Mouse (Mus musculus): ENCODE measurements around the gene Acot3.
"Not testable (repeated sequence)": the region's sequence is repeated elsewhere in the genome, so short reads cannot be mapped to it uniquely, and the experiment has no call there.

Gene Acot3

DNA sequence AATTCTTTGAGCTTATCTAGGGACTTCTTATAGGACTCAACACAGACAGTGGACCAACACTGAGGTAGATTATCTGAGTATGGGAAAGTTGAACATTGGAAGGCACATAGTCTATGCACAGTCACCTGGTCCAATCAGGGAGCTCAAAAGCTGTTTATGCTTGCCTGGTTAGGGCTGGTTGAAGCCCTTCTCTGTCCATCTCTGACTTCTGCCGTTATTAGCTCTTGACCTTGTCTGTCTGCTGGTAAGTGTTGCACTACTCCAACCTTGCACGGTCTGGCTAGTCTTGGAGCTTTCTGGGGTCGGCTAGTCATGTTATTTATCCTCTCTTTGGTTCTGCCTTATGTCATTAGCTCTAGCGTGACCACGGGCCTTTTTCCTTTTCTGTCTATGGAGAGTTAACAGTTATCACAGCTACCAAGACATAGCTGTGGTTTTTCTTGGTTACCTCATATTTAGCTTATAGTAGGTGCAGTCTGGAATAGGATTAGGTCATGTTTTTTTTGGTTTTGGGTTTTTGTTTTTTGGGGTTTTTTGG, at the start of gene Acot3:
TSS of gene Acot3 (plus strand) at position 208 of the 538 bp plus-strand sequence.
- DNase-seq (ENCODE audit: low spot score) = no peak

DNA sequence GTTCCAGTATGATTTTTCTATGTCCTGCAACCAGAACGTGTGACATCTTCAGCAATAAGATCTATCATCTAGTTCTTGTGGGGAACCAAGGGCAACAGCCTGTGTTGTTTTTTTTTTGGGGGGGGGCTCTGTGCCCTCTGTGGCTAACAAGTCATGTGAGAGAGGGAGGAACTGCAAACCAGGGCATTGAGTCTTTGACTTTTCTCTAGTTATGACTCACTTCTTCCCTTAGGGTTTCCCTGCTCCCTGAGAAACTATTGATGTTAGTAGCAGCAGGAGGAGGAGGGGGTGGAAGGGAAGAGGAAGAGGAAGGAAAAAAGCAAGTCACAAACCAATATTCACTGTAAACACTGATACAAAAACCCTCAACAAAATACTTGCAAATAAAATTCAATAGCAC, 48.1 kb upstream of the Acot3 start:
- no peak for DNase-seq (ENCODE audit: low spot score)

DNA sequence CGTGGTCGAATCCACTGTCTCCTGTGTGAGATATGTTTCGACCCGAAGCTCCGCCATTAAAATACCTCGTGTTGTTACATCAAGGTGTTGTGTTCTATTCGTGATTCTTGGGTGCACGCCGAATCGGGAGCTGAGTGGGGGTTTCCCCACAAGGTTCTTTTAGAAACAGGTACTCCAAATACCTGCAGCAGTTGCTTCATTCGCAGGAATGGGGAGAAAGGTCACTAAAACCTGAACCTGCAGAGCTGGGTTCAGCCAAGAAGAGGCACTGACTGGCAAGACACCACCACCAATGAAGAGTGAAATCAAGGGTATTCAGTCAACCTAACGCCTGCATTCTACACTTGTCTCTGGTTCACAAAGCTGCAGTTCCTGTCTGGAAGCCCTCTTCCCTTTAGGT, 43.7 kb upstream of the Acot3 start:
- DNase-seq (ENCODE audit: low spot score) = no peak

DNA sequence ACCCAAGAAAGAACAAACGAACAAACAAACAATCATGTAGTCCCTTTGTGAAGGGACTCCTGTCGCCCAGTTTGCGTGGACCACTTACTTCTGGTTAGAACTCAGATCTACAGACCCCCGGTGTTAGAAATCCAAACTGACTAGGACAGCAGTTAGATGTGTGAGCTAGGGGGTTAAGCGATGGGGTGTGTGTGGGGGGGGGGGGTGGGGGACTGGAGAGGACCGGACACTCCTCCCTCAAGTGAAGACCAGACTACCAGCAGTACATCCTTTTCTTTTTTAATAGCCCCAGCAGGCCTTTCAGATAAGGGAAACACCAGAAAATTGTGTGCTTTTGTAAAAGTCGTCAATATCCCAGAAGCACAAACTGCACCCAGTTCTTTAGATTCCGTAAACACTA, 43.2 kb upstream of the Acot3 start:
- no peak for DNase-seq (ENCODE audit: low spot score)

DNA sequence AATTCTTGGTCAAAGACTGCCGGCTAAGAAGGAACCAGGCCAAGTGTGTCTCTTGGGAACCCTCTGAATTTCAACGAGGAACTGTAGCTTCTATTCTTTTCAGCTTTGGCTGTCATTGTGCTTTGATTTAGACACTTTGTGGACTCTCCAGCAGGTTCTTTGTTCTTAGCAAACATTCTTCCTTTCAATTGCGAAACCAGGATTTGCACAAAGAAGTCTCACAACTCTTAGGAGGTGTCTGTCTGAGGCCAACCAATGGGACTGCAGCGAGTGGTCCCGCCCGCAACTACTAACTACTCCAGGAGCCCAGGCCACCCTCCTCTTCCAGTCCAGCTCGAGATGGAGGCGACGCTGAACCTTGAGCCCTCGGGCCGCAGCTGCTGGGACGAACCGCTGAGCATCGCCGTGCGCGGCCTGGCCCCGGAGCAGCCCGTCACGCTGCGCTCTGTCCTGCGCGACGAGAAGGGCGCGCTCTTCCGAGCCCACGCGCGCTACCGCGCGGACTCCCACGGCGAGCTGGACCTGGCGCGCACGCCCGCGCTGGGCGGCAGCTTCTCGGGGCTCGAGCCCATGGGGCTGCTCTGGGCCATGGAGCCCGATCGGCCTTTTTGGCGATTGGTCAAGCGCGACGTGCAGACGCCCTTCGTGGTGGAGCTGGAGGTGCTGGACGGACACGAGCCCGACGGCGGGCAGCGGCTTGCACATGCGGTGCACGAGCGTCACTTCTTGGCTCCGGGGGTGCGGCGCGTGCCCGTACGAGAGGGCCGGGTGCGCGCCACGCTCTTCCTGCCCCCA, 42.6 kb upstream of the Acot3 start, which contains the start of gene Acot1:
TSS of gene Acot1 (plus strand) at position 320 of the 795 bp plus-strand sequence.
- peak; percentile 76 for DNase-seq (ENCODE audit: low spot score)

DNA sequence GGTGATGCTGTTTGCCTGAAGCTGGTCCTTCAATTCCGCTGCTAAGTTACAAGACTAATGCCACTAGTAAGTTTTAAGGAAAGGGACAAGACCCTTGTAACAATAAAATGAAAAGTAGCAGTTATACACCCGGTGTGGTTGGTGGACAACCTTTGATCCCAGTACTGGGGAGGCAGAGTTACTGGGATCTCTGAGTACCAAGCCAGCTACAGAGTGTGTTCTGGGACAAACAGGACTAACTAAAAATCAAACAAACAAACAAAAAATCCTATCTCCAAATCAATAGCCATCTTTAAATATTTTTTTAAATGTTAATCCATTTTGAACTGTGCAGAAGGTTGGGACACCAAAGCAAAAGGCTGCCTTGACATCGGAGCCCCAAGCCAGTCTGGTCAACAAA, 41.7 kb upstream of the Acot3 start:
- DNase-seq (ENCODE audit: low spot score) = no peak

DNA sequence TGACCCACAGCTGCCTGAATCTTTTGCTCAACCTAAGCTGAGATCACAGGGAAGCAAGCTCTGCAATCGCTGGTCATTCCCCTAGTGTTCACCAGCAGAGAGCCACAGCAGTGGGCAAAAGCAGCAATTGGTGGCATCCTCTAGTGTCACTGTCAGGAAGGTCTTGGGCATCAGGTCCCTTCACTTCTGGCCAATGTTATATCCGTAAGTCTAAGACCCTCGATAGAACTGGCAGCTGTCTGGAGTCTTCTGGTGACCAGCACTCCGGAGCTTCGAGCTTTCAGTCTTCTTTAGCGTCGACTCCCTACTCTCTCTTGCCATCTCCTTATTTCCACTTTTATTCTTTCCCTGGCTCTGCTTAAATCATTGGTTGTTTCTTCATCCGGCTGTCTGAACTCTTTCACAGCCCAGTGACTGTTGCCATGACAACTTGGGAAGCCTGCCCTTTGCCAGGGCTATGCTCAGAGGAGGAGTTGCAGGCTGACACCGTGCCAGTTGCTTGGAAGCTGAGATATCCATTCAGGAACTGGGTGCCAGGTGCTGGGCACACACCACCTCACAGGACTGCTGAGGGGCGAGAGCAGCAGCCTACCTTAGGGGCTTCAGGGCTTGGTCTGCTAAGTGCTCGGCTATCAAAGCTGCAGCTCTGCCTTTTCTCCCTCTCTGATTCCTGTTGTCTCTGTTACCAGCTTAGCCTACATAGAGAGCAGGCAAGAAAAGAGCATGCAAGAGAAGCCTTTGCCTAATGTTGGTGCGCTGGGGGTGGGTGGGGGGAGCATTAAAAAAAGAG, 40.5 kb upstream of the Acot3 start:
- peak; percentile 80 for DNase-seq (ENCODE audit: low spot score)

DNA sequence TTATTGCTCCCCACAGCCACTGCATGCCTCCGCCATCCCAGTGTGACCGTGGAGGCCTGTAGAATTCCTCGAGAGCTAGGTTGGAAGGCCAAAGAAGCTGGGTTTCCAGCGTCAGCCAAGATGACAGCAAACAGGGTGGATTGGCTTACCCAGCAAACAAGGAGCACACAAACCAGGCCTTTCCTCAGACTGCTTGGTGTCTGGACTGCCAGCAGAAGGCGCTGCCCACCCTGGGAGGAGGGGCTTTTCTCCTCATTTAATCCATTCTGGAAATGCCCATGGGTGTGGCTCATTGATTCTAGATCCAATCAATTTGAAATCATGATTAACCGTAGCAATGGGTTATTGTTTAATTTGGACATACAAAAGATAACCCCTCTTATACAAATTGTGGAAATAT, 38.8 kb upstream of the Acot3 start:
- no peak for DNase-seq (ENCODE audit: low spot score)

DNA sequence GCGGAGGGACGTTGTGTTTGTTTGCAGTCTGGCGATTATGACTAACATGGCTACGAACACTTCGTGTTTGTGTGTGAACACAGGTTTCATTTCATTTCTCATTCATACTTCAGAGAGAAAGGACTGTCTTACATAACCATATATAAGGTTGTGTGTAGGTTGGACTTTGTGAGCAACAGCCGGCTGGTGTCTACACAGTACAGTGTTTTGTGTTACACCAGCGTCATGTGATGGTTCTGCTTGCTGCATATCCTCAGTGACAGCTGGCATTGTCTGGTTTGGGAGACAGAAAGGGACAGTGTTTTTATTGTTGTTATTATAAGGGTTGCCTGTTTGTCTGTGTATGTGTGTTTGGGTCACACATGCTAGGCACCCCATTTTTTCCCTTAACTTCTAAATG, 38.2 kb upstream of the Acot3 start:
- DNase-seq (ENCODE audit: low spot score) = no peak

DNA sequence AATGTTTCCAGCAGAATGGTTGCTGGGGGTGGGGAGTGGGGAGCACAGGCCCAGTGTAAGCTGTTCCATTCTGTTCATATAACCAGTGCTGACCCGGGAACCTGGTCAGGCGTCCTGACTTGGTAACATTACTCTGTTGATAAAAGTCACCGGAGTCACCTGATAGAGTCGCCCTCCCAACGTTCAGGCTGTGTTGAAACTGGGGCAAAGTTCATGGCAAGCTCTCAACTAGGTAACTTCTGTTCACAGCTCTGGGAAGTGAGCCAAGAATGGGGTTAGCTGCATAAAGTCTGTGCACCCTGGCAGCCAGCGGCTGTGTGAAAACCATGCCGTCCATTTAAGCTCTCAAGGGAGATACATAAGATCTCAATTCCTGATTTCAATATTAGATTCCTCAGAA, 31.4 kb upstream of the Acot3 start:
- DNase-seq (ENCODE audit: low spot score) = peak; percentile 34

DNA sequence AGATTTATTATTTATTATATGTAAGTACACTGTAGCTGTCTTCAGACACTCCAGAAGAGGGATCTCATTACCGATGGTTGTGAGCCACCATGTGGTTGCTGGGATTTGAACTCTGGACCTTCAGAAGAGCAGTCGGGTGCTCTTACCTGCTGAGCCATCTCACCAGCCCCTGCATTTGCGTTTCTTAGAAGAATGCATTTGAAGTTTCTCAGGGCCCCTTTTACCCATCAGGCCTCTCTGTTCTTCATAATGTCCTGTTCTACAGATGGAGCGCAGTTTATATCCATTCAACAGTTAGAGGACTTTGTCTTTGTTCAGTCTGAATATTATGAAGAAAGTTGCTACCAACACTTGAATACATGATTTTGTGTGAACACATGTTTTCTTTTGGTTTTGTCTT, 29.7 kb upstream of the Acot3 start:
- DNase-seq (ENCODE audit: low spot score) = not testable (repeated sequence)

DNA sequence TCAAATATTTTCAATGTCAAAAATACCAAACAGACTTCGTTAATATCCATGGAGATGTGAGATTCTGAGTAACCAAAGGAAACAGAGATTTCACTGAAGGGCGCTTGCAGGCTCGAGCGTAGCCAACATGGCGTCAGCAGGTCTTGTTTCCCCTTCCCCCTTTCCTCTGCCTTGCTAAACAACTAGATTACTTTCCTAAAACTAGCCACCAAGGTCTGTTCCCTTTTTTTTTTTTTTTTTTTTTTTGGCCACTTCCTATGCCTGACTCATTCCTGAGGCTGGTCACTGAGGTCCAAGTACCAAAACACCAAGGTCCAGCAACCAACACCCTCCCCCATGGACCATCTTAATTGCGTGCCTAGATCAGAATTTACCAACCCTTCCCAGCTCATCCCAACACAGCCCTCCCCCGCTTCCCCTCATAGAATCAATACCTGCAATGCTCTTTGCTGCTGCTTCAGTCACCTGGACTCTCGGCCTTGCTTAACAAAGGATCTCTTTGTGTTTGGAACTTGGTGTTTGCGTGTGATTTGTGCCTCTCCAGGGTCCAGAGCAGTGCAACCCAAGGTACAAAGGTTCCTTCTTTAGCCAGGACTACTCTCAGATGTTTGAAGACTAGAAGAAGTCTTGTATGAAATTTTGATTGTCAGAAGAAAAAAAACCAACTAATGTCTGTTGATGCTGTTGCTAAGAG, 28.7 kb upstream of the Acot3 start:
- DNase-seq (ENCODE audit: low spot score) = no peak

DNA sequence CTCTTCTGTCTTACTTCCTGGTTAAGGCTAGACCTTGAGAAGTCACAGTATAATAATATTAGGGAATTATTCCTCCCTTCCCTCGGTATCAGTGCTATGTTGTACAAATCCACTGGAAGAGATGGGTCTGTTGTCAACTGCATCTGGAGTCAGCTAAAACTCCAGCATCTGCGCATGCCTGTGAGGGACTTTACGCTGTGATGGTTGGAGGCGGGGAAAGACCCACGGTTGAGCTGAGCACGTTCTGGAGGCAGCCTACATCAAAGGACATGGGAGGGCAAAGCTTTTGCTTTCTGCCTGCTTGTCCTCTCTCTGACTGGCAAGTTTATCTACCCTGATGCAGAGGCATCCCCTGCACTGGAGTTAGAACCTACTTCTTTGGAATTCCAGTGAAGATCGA, 26.1 kb upstream of the Acot3 start:
- no peak for DNase-seq (ENCODE audit: low spot score)

DNA sequence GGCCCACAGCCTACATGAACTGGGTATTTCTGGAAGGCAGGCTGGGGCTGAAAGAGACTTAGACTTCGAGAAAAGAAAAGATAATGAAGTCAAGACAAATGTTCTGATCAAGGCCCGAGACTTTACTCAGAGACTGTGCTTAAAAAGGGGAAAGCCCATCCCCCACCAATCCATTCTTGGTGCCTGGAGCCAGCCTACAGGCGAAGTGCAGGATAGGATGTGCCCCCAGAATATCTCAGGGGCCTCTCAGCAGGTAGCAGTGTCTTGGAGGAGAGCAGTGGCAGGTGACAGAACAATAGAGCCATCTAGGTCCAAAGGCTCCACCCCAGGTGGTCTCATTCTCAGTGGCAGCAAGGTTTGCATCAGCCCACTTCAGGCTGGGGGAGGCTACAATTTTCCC, 23.6 kb upstream of the Acot3 start:
- DNase-seq (ENCODE audit: low spot score) = not testable (repeated sequence)

DNA sequence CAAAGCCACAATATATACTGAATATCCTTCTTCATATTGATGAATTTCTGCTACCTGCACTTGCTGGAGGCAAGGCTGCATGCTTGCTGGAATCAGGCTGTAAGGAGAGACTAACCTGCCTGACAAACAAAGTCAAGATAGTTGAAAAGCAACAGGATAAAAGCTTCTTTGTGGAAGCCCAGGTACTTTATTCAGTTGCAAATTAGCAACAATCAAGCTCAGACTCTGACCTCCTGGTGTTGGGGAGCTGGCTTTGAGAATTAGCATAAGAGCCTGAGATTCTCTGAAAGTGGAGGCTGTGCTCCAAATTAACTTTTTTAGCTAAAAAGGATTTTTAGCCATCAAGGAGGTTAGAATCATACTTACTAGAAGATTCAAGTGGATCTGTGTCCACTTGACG, 22.9 kb upstream of the Acot3 start:
- DNase-seq (ENCODE audit: low spot score) = not testable (repeated sequence)

DNA sequence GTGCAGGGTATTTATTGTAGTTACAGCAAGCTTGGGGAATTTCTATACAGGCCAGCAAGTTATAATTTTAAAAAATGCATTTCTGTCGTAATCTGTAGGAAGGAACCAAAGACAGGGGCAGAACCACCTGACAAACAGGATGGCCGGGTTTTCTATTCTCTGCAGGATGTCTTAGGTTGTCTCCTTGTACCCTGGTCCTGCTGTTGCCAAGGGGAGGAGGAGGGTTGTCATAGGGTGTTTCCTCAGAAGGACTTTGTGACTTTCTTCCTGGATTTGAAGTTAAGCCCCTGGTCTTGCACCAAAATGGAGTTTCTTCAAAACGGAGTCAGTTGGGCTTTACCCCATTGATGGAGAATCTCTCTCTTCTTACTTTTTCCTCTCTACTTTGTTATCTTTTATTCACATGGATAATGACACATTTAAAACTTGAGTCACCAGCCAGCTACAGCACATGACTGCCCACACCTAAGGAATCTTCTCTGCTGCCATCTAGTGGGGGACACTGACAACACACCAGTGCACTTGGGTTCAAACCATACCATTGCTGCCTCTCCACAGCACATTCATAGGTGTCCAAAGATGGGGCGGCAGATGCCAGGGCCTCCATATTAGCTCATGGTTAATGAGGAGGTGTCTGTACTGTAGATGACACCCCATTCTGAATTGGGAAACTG, 21.1 kb upstream of the Acot3 start:
- DNase-seq (ENCODE audit: low spot score) = peak; percentile 25

DNA sequence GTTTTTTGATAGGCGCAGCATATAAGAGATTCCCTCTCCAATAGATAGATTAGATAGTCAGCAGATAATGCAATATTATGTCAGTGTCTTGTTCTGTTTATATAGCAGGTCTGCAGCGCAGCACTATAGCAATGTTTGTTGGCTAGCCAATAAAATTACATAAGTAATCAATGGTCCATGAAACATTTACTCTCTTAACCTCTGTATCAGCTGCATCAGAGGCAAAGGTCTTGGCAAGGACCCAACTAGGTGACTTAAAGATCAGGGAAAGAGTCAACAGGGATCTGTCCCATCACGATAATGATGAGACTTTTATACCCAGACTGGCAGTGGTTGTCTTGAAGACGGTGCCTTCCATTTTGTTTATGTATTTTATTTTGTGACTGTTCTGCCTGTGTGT, 19.1 kb upstream of the Acot3 start:
- no peak for DNase-seq (ENCODE audit: low spot score)

DNA sequence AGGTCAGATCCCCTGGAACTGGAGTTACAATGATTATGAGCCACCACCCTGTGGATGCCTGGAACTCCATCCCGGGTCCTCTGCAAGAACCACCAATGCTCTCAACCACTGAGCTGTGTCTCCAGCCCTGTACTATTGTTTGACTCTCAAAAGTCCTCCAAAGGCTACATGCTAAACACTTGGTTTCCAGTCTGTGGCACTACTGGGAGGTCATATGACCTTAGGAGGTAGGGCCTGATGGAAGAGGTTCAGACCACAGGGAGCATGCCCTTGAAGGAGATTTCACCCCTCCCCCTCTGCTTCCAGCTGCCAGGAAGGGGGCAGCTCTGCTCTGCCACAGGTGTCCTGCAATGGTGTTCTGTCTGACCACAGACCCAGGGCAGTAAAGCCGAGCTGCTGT, 18.6 kb upstream of the Acot3 start:
- not testable (repeated sequence) for DNase-seq (ENCODE audit: low spot score)

DNA sequence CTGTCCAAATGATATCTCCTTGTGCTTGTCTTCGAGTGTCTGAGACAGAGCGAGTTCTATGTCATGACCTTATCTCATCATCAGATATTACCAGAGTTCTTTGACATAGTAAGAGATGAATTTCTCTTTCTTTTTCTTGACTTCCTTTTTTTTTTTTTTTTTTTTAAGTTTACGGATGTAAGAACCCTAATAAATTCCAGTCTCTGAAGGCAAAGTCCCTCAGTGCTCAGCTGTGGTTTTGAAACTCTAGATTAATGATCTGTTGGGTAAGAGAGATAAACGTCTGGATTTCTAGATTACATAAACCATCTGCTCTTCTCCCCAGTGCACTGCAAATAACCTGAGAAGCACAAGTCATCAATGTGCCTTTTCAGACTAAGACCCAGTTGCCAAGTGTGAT, 17.8 kb upstream of the Acot3 start:
- no peak for DNase-seq (ENCODE audit: low spot score)

DNA sequence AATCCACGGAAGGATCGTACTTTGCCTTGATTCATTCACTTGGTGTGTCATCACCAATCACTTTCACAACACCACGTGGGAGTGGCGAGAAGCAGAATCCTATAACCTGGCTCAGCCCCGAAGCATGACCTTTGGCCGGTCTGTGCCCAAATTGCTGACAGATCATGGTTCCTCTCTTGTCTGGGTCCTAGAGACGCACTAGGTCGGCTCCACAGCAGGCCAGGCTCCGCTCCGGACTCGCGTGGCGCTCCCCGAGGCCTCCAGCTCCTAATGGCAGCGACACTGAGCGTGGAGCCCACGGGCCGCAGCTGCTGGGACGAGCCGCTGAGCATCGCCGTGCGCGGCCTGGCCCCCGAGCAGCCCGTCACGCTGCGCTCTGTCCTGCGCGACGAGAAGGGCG, 13.7 kb upstream of the Acot3 start, which contains the start of gene Acot4:
TSS of gene Acot4 (plus strand) at position 139 of the 400 bp plus-strand sequence.
- not testable (repeated sequence) for DNase-seq (ENCODE audit: low spot score)

DNA sequence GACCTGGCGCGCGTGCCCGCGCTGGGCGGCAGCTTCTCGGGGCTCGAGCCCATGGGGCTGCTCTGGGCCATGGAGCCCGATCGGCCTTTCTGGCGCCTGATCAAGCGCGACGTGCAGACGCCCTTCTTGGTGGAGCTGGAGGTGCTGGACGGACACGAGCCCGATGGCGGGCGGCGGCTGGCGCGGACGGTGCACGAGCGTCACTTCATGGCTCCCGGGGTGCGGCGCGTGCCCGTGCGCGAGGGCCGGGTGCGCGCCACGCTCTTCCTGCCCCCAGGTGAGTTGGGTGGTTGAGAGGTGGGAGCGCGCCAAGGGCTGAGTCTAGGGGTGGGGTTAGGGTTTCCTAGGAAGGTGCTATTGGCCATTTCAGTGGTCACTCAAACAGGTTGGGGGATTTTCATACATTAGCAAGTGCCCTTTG, 13.2 kb upstream of the Acot3 start, which contains the start of gene Gm49366:
TSS of gene Gm49366 (plus strand) at position 245 of the 421 bp plus-strand sequence.
- not testable (repeated sequence) for DNase-seq (ENCODE audit: low spot score)

DNA sequence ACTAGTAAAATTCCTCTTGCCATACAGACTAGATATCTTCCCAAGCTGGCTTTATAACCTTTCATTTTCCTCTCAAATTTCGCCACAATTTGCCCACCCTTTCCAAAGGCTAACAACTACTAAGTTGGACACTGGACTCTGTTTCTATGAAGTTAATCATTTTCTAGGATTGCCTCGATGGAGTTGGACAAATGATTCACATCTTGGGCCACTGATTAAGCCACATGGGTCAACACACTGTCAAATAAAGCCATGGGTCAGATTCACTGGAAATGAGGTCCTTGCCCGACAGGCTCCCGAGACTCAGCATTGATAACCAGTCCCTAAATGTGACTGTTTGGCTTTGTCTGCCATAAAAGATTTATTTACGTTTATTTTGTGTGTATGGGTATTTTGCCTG, 9.7 kb upstream of the Acot3 start:
- DNase-seq (ENCODE audit: low spot score) = no peak

Data from ovary, adult 18-20 months (tissue).